Mouse (Mus musculus) olfactory bulb, adult 2 months (tissue): ENCODE measurements around the gene Rhox1. TPM values are rescaled to one million over a fixed set of nuclear protein-coding genes. Genes with fewer than 3 reads are reported as not detected.
"Not testable (repeated sequence)": the region's sequence is repeated elsewhere in the genome, so short reads cannot be mapped to it uniquely, and the experiment has no call there.

ENCODE experiments used
- H3K27ac ChIP-seq: fragments of 200-500 bp; 2 replicates; pipeline ENCODE4 v1.5.1; 2012; ENCODE audit warnings: low read depth, low read length; ENCODE audit not compliant: insufficient read depth
- H3K4me1 ChIP-seq: fragments of 200-500 bp; 2 replicates; pipeline ENCODE4 v1.6.1; 2012; ENCODE audit warnings: low read length; ENCODE audit not compliant: control insufficient read depth, insufficient read depth
- H3K4me3 ChIP-seq: fragments of 200-500 bp; 2 replicates; pipeline ENCODE4 v1.5.1; 2012; ENCODE audit warnings: mild to moderate bottlenecking, low read depth, low read length, moderate library complexity; ENCODE audit not compliant: insufficient read depth
- CTCF ChIP-seq: fragments of 200-500 bp; IDR thresholded peaks from 2 replicates; pipeline ENCODE4 v1.5.1; 2012; ENCODE audit warnings: low read depth, mild to moderate bottlenecking, low read length, moderate library complexity; ENCODE audit not compliant: insufficient read depth
- POLR2A ChIP-seq: fragments of 200-500 bp; IDR thresholded peaks from 2 replicates; pipeline ENCODE4 v1.6.1; 2012; ENCODE audit warnings: mild to moderate bottlenecking, low read depth, low read length, moderate library complexity; ENCODE audit not compliant: insufficient read depth
- WGBS: fragments of 180-500 bp; shearing (Covaris S2); methylation state at CpG from one replicate; pipeline ENCODE4 v1.1.7; 2018; 5-methylcytosine and 5-hydroxymethylcytosine counted together
- polyA plus RNA-seq: library from polyadenylated mRNA; stranded (reverse); fragments of >200 nt; gene quantifications from 2 replicates; pipeline ENCODE4 v1.2.4, GENCODE M21; 2012; ENCODE audit warnings: low replicate concordance; ENCODE audit not compliant: missing spikeins, insufficient read depth, insufficient read length

The Rhox1 gene
- not detected in 2 replicates for polyA plus RNA-seq

DNA sequence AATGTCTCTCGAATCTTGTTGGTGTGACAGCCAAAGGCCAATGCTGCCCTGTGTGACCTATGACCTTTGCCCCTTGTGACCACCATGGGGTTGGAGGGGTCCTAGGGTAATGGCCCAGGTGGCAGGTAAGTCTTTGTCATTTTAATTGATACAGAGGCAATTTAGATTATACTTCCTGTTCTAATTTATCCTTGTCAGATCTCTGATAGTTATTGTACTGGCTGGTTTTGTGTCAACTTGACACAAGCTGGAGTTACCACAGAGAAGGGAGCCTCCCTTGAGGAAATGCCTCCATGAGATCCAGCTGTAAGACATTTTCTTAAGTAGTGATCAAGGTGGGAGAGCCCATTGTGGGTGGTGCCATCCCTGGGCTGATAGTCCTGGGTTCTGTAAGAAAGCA, at the start of gene Rhox1:
Gene Rhox1, minus strand, starts transcription at position 101 of the 400 bp plus-strand sequence.
- H3K4me3 ChIP-seq, H3K4me1 ChIP-seq, H3K27ac ChIP-seq: not testable (repeated sequence)
- WGBS = 91% methylated on average over 1 of the region's 1 CpGs

DNA sequence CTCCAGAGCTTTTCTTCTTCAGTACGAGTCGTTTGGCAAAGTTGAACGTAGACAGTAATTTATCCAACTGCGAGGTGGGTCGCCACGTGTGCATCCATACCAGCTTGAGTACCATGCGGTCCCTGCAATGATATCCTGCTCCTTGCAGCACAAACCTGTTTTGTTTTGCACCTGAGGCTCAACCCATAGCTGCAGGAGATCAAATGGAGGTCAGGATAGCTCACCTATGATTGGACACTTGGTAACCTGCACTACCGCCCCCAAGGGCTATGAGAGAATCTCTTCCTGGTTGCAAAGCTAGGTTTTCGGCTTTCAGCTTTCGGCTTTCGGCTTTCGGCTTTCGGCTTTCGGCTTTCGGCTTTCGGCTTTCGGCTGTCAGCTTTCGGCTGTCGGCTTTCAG, 43.0 kb upstream of the Rhox1 start, which contains the start of gene Rhox4a:
Gene Rhox4a, plus strand, starts transcription at position 301 of the 400 bp plus-strand sequence.
- not testable (repeated sequence) for H3K27ac ChIP-seq, H3K4me1 ChIP-seq, H3K4me3 ChIP-seq
- 100% methylated on average over 11 of the region's 19 CpGs for WGBS

DNA sequence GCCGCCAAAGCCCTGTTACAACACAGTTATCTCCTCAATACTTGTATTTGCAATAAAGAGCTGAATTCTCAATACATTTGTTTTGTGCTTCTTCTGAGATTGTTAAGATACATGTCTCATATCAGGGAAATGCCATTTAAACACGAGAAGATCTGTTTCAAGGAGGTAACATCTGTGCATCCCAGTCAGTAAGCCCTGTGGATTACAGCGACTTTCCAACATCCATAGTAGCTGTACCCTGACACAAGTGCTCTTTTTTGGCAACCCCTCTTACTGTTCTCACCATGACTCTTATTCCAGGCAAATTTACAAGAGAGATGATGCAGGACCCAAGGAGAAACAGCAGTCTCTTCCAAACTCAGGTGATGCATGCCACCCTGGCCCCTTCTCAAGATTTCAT, 27.6 kb upstream of the Rhox1 start, which contains the start of gene Rhox3a:
Gene Rhox3a, plus strand, starts transcription at position 301 of the 400 bp plus-strand sequence.
- H3K4me1 ChIP-seq, H3K27ac ChIP-seq, H3K4me3 ChIP-seq: not testable (repeated sequence)
- whole genome bisulfite sequencing = 100% methylated on average over 1 of the region's 3 CpGs

DNA sequence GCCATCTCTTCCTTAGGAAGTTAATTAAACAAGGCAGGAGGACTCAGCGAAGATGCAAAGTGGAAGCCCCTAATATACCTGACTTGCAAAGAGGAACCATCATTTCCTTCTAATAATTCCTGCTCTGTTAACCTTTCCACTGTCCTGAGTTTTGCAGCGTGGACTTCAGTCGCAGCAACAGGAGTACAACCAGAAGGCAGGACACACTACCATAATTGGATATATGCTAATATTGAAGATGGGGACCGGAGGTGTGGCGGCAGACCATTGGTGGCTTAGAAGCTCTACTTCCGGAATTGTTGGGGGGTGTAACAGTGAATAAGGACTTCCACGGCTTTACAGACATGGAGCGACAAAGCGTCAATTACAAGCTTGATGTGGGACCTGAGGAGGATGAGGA, 22.6 kb upstream of the Rhox1 start, which contains the start of gene Rhox2a:
Gene Rhox2a, plus strand, starts transcription at position 301 of the 400 bp plus-strand sequence.
- WGBS = no CpG with 5 or more reads among the region's 9 CpGs
- not testable (repeated sequence) for H3K4me3 ChIP-seq, H3K4me1 ChIP-seq, H3K27ac ChIP-seq

DNA sequence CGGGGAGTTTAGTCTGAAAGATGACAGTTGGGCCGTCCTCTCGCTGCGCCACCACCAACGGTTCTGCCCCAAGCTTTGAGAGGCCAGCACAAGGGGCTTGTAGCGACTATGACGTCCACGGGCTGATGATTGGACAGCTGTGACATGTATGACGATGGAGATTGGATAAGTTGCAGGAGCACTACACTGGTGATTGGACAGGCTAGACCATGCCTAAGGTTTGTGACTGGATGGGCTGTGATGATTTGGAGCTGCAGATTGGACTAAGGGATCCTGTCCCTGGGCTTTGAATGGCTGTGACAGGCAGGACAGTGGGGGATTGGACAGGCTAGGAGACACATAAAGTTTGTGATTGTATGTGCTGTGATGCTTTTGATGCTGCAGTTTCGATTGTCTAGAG, 11.1 kb downstream of the Rhox1 start, which contains the start of gene Gm9:
Gene Gm9, minus strand, starts transcription at position 101 of the 400 bp plus-strand sequence.
- no peak within 1 kb of the TSS for H3K27ac ChIP-seq
- H3K4me1 ChIP-seq = no peaks in the 10 kb centered on the region
- TF ChIP-seq POLR2A = no peak
- TF ChIP-seq CTCF = no peak
- no peak within 1 kb of the TSS for H3K4me3 ChIP-seq
- WGBS = 85% methylated on average over 10 of the region's 10 CpGs

DNA sequence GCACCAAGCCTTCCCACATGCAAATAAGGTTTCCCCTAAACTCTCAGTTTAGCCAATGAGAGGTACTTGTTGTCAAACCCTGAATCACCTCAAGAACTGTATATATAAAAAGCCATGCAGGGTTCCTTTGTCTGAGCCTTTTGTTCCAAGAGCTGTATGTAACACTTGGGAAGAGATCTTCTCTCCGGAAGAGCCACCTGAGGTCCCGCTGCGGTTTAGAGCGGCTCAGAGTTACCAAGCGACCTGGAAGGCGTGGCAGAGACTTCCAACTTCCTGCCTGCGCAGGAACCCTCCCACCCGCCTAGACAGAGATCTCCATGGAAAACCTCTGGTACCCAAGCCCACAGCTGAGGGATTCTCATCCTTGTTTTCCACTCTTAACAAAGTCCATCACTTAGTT, 23.4 kb downstream of the Rhox1 start:
- H3K4me1 ChIP-seq = no peaks in the 10 kb centered on the region
- 72% methylated on average over 8 of the region's 8 CpGs for WGBS
- TF ChIP-seq POLR2A = no peak
- no peak for TF ChIP-seq CTCF
- no peak overlapping the region for H3K4me3 ChIP-seq
- H3K27ac ChIP-seq = no peak overlapping the region

DNA sequence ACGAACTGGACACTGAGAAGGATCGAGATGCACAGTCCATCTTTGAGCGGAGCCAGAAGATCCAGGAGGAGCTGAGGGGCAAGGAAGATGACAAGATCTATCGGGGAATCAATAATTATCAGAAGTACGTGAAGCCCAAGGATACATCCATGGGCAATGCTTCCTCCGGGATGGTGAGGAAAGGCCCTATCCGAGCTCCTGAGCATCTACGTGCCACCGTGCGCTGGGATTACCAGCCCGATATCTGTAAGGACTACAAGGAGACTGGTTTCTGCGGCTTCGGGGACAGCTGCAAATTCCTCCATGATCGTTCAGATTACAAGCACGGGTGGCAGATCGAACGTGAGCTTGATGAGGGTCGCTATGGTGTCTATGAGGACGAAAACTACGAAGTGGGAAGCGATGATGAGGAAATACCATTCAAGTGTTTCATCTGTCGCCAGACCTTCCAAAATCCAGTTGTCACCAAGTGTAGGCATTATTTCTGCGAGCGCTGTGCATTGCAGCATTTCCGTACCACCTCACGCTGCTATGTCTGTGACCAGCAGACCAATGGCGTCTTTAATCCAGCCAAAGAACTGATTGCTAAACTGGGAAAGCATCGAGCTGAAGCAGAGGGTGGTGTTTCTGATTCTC, 30.2 kb downstream of the Rhox1 start:
- Histone ChIP-seq H3K27ac (peak overlapping the region; percentile 36), H3K4me1 (no peaks in the 10 kb centered on the region), H3K4me3 (peak overlapping the region; percentile 91)
- TF ChIP-seq POLR2A (no peak), CTCF (no peak)
- 20% methylated on average over 28 of the region's 28 CpGs for WGBS

DNA sequence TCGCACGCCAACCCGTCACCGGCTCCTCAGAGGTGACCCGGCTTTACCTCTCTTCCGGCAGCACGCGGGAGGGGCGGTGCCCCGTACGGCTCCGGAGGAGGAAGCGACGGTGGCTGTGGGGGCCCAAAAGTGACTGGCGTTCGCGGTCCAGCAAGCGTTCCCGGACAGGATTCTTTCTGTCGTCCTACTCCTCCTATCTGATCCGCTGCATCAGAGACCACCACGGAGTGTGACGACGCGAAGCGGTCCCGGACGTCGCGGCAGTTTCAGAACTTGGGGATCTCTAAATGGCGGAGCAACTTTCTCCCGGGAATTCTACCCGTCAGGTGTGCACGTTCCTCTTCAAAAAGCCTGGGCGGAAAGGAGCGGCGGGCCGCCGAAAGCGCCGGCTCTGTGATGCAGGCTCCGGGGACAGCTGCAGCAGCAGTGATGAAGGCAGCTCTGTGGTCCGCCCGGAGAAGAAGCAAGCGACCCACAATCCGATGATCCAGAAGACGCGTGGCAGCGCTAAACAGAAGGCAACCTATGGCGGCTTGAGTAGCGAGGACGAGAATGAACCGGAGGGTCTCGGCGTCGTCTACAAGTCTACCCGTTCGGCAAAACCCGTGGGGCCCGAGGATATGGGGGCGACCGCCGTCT, 30.8 kb downstream of the Rhox1 start, which contains the start of the genes Ndufa1 and Rnf113a1:
Gene Ndufa1, minus strand, starts transcription at position 59 of the 639 bp plus-strand sequence.
Gene Rnf113a1, plus strand, starts transcription at position 141 of the 639 bp plus-strand sequence.
- H3K4me3 ChIP-seq = peak within 1 kb of the TSS; percentile 91
- TF ChIP-seq CTCF = no peak
- TF ChIP-seq POLR2A = no peak
- H3K4me1 ChIP-seq = no peaks in the 10 kb centered on the region
- WGBS = 15% methylated on average over 63 of the region's 63 CpGs
- H3K27ac ChIP-seq = peak within 1 kb of the TSS; percentile 36

DNA sequence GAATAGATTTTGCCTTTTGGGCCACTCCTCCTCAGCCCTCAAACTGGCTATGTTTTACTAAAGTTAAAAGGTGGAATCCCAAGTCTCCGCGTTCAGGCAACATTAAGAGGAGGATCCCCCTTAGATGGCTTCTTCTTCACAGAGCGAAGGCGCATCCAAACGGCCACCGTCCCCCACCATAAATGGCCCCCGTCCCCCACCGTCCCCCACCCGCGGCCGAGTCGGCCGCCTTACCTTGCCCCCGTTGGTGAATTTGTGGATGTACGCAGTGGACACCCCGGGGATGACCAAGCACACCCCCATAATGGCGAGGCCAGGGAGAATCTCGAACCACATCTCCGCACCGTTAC, 31.3 kb downstream of the Rhox1 start:
- Histone ChIP-seq H3K4me3 (peak overlapping the region; percentile 91), H3K27ac (no peak overlapping the region)
- 5% methylated on average over 20 of the region's 20 CpGs for WGBS

DNA sequence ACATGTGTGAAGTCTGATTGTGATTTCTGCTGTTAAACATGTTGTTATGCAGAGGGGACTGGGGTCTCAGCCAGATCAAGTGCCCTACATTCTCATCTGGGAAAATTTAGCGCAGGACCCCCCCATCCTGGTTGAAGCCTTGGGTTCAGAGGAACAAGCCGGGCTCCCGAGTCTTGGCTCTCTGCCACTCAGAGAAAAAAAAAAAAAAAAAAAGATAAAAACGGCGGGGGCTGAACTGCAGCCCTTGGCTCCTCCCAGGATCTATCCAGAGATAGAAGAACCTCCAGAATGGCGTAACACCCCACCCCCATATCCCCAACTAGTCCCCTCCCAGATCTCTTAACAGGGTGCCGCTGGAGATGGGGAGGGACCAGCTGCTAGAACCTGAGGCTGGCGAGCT, 37.7 kb downstream of the Rhox1 start:
- not testable (repeated sequence) for H3K4me3 ChIP-seq

More for the DNA sequence above, 31.3 kb downstream of the Rhox1 start:
- no peaks in the 10 kb centered on the region for H3K4me1 ChIP-seq
- no peak for TF ChIP-seq POLR2A
- no peak for TF ChIP-seq CTCF

More for the DNA sequence above, 37.7 kb downstream of the Rhox1 start:
- not testable (repeated sequence) for H3K4me1 ChIP-seq, H3K27ac ChIP-seq
- 45% methylated on average over 7 of the region's 8 CpGs for WGBS
